Mouse (Mus musculus): ENCODE data around the gene Mical3.

GRCm38 (mm10) chr6:120929421-120929820 is 201.4 kb downstream of the Mical3 start:
- TF ChIP-seq CTCF (IDR thresholded peaks at IDR 0.05) (no peak), EP300 (IDR thresholded peaks at IDR 0.05; ENCODE audit: insufficient read depth, low read depth, low read length) (no peak), POLR2A (IDR thresholded peaks at IDR 0.05; ENCODE audit: insufficient read depth, low read depth, low read length) (no peak)
